Comparison of ENCODE assay signal across 10 mouse cellular contexts in genomic region chr15:27702031-27702971, GRCm38 (mm10). TPM values are rescaled to one million over a fixed set of nuclear protein-coding genes. Genes with fewer than 3 reads are reported as not detected.
A peak's percentile ranks its signal among the peaks of the same experiment; 100 is the strongest.
DNase-seq lines count a peak whose midpoint lies in the region; ATAC-seq and TF ChIP-seq lines count a peak whose summit lies in the region.
"Had no signal": no experiment of that assay in that cellular context is flagged by ENCODE, and none has a peak within 500 bp of the region (broad histone marks: within the 10 kb centered on the region; RNA-seq: fewer than 3 reads in every experiment).

No protein-coding gene starts in this region.

- ATAC-seq in heart, embryonic 12.5 days (ENCODE audit: insufficient number of reproducible peaks, low FRiP score), result no peak
- ATAC-seq in CD4-positive, CD25-positive, alpha-beta regulatory T cell, adult 4 months, result peak; percentile 82
- 0 out of 2 replicates have a peak, but pooled peaks have one; percentile 47 for ATAC-seq in forebrain, embryonic 16.5 days
- no peak for ATAC-seq in erythroblast, adult 5-6 weeks (replicated peaks; ENCODE audit: low FRiP score, poor library complexity, severe bottlenecking)
- ATAC-seq: Patski had no signal

- 37% methylated on average over 11 of the region's 11 CpGs for WGBS in heart, embryonic 10.5 days
- WGBS in heart, embryonic 12.5 days, result 32% methylated on average over 11 of the region's 11 CpGs
- 36% methylated on average over 11 of the region's 11 CpGs for WGBS in forebrain, embryonic 16.5 days

- H3K36me3 ChIP-seq in heart, embryonic 10.5 days, result no peaks in the 10 kb centered on the region
- no peaks in the 10 kb centered on the region for H3K36me3 ChIP-seq in heart, embryonic 12.5 days
- no peaks in the 10 kb centered on the region for H3K36me3 ChIP-seq in forebrain, embryonic 16.5 days (ENCODE audit: control insufficient read depth, insufficient read depth)
- H3K36me3 ChIP-seq in myocyte (ENCODE audit: control insufficient read depth, insufficient read depth), result no peaks in the 10 kb centered on the region
- H3K36me3 ChIP-seq: hindbrain, embryonic 15.5 days had no signal

- intact Hi-C loops in left cerebral cortex, postnatal 36 days (cut with DNase I), result no loop called here

- H3K27me3 ChIP-seq in heart, embryonic 10.5 days (ENCODE audit: insufficient read depth, poor library complexity, severe bottlenecking), result no peaks in the 10 kb centered on the region
- H3K27me3 ChIP-seq in heart, embryonic 12.5 days (replicated peaks), result 0 out of 2 replicates have a peak, but pooled peaks cover 3% of the 10 kb centered on the region
- H3K27me3 ChIP-seq in forebrain, embryonic 16.5 days (replicated peaks; ENCODE audit: control insufficient read depth, insufficient read depth, low read length), result no peaks in the 10 kb centered on the region
- peaks cover 47% of the 10 kb centered on the region for H3K27me3 ChIP-seq in myocyte (ENCODE audit: control insufficient read depth, insufficient read depth, insufficient read length)
- H3K27me3 ChIP-seq: hindbrain, embryonic 15.5 days had no signal

- no peak for DNase-seq in heart, embryonic 10.5 days (ENCODE audit: low spot score)
- peak; percentile 42 to 50 for DNase-seq in left cerebral cortex, postnatal 36 days (ENCODE audit: low spot score in 2 of 2)
- no peak for DNase-seq in testis, postnatal 14 days (ENCODE audit: low spot score)

- H3K9ac ChIP-seq in heart, embryonic 12.5 days, result no peak overlapping the region
- H3K9ac ChIP-seq in forebrain, embryonic 16.5 days (replicated peaks; ENCODE audit: low read depth, low read length), result no peak overlapping the region
- H3K9ac ChIP-seq: hindbrain, embryonic 15.5 days had no signal

- no peaks in the 10 kb centered on the region for H3K9me3 ChIP-seq in heart, embryonic 10.5 days
- no peaks in the 10 kb centered on the region for H3K9me3 ChIP-seq in heart, embryonic 12.5 days (replicated peaks)
- no peaks in the 10 kb centered on the region for H3K9me3 ChIP-seq in forebrain, embryonic 16.5 days (ENCODE audit: control insufficient read depth, low read length)
- H3K9me3 ChIP-seq: hindbrain, embryonic 15.5 days had no signal

- peaks cover 15% of the 10 kb centered on the region for H3K4me1 ChIP-seq in heart, embryonic 10.5 days
- H3K4me1 ChIP-seq in heart, embryonic 12.5 days (replicated peaks), result peaks cover 12% of the 10 kb centered on the region
- 0 out of 2 replicates have a peak, but pooled peaks cover 5% of the 10 kb centered on the region for H3K4me1 ChIP-seq in forebrain, embryonic 16.5 days (replicated peaks; ENCODE audit: control insufficient read depth, insufficient read depth, low read length)

- H3K4me2 ChIP-seq in heart, embryonic 12.5 days, result no peak overlapping the region
- no peak overlapping the region for H3K4me2 ChIP-seq in forebrain, embryonic 16.5 days (ENCODE audit: low read length)
- H3K4me2 ChIP-seq in myocyte (ENCODE audit: low read depth), result peak overlapping the region; percentile 36
- H3K4me2 ChIP-seq: hindbrain, embryonic 15.5 days had no signal

- no peak for TF ChIP-seq POLR2A in myocyte (IDR thresholded peaks at IDR 0.05; ENCODE audit: insufficient read length, low read depth)

- H3K27ac ChIP-seq in heart, embryonic 10.5 days, result peak overlapping the region; percentile 52
- H3K27ac ChIP-seq in heart, embryonic 12.5 days (ENCODE audit: poor library complexity, severe bottlenecking), result no peak overlapping the region
- no peak overlapping the region for H3K27ac ChIP-seq in forebrain, embryonic 16.5 days (ENCODE audit: low read length)
- H3K27ac ChIP-seq: hindbrain, embryonic 15.5 days had no signal

- H3K79me2 ChIP-seq in myocyte (ENCODE audit: control insufficient read depth, insufficient read depth), result no peaks in the 10 kb centered on the region

- no peak overlapping the region for H3K4me3 ChIP-seq in heart, embryonic 10.5 days
- H3K4me3 ChIP-seq in heart, embryonic 12.5 days, result no peak overlapping the region
- no peak overlapping the region for H3K4me3 ChIP-seq in forebrain, embryonic 16.5 days (replicated peaks; ENCODE audit: low read length)
- no peak overlapping the region for H3K4me3 ChIP-seq in myocyte
- H3K4me3 ChIP-seq: hindbrain, embryonic 15.5 days had no signal

- H3ac ChIP-seq in myocyte (ENCODE audit: control insufficient read depth, insufficient read length), result no peak overlapping the region

TF ChIP-seq in myocyte, 11 proteins besides CTCF, POLR2A, EP300 and RAD21:
- no peak for TF ChIP-seq MYOD1 (IDR thresholded peaks at IDR 0.05; ENCODE audit: control insufficient read depth in 1 of 3, insufficient read length in 2 of 3, low read depth in 2 of 3)
- no peak for TF ChIP-seq TCF3 (IDR thresholded peaks at IDR 0.05; ENCODE audit: insufficient read length, low read depth)
- no peak for TF ChIP-seq E2F4 (IDR thresholded peaks at IDR 0.05; ENCODE audit: insufficient read depth)
- no peak for TF ChIP-seq MYOG (IDR thresholded peaks at IDR 0.05; ENCODE audit: control insufficient read depth in 1 of 3, insufficient read depth in 1 of 3, insufficient read length in 2 of 3, low read depth in 2 of 3)
- TF ChIP-seq TCF12 (IDR thresholded peaks at IDR 0.05; ENCODE audit: insufficient read depth, poor library complexity, severe bottlenecking), result no peak
- no peak for TF ChIP-seq USF1 (IDR thresholded peaks at IDR 0.05; ENCODE audit: low read depth)
- no peak for TF ChIP-seq MAX (IDR thresholded peaks at IDR 0.05; ENCODE audit: low read depth)
- no peak for TF ChIP-seq POLR2AphosphoS2 (IDR thresholded peaks at IDR 0.05; ENCODE audit: insufficient read length, low read depth)
- no peak for TF ChIP-seq SRF (IDR thresholded peaks at IDR 0.05; ENCODE audit: control insufficient read depth, insufficient read length, low read depth)
- no peak for TF ChIP-seq CEBPB (IDR thresholded peaks at IDR 0.05; ENCODE audit: insufficient read depth, poor library complexity, severe bottlenecking)
- no peak for TF ChIP-seq REST (IDR thresholded peaks at IDR 0.05; ENCODE audit: insufficient read depth, insufficient read length)

RNA-seq across cellular contexts. Expression of gene Otulinl, which starts 20.9 kb away (rescaled TPM):
- 3.9 and 4.2 TPM in 2 replicates for polyA plus RNA-seq in heart, embryonic 10.5 days (2016; fragmentation: Nextera tagmentation; extraction: Ambion mirVana)
- polyA plus RNA-seq in heart, embryonic 12.5 days (2016; fragmentation: Nextera tagmentation; extraction: Ambion mirVana), result 3.5 and 3.6 TPM in 2 replicates
- polyA plus RNA-seq in CD4-positive, CD25-positive, alpha-beta regulatory T cell, adult 4 months (2017; shearing (Covaris generic)), result 100 to 1,000 TPM; 216 to 235 TPM
- 13.6 and 15.3 TPM in 2 replicates for polyA plus RNA-seq in forebrain, embryonic 16.5 days (2015; fragmentation: Nextera tagmentation; extraction: Ambion mirVana)
- total RNA-seq in left cerebral cortex, postnatal 36 days (2021), result 10 to 100 TPM; 28.3 to 29.5 TPM
- polyA plus RNA-seq in myocyte (2012; fragmentation: generic; extraction: Trizol), result 0.06 TPM
- 9.2 and 13.4 TPM in 2 replicates for total RNA-seq in erythroblast, adult 5-6 weeks (2015; ENCODE audit: low replicate concordance)
- total RNA-seq in erythroblast, adult 5-6 weeks (2017; ENCODE audit: low replicate concordance), result 3.7 and 7.5 TPM in 2 replicates

Comparison
In these comparisons a context has a peak if more than half of its experiments do, and no peak if none do; other contexts are left out.
1. DNase-seq: peak in left cerebral cortex, postnatal 36 days (2 of 2); none in heart, embryonic 10.5 days (single experiment) and testis, postnatal 14 days (single experiment).
2. ATAC-seq: peak in CD4-positive, CD25-positive, alpha-beta regulatory T cell, adult 4 months (single experiment) and forebrain, embryonic 16.5 days (single experiment); none in heart, embryonic 12.5 days (single experiment) and erythroblast, adult 5-6 weeks (single experiment).
3. RNA of gene Otulinl, which starts 20.9 kb away (polyA plus RNA-seq): 216 to 235 TPM in CD4-positive, CD25-positive, alpha-beta regulatory T cell, adult 4 months; 13.6 to 15.3 TPM in forebrain, embryonic 16.5 days, 3.9 to 4.2 TPM in heart, embryonic 10.5 days, 3.5 to 3.6 TPM in heart, embryonic 12.5 days and 0.06 TPM in myocyte (single experiment); every median in the first group is over 10 times any median in the second.